Mouse (Mus musculus) gastrocnemius, postnatal 10 days (tissue): Measurements from ENCODE around the gene P2rx7. TPM values are rescaled to one million over a fixed set of nuclear protein-coding genes. Genes with fewer than 3 reads are reported as not detected.

Experiments used
- DNase-seq: peaks from one replicate; pipeline ENCODE4 v3.0.0; 2021; ENCODE audit warnings: mixed read lengths
- total RNA-seq, 2 experiments: library from RNA; stranded (reverse); gene quantifications; 2 replicates each; pipeline ENCODE4 v1.2.3; 2021

The P2rx7 gene
- total RNA-seq, 2 experiments from 2014 or later, result 4.4 to 5.9 TPM

- DNase-seq, result no peak
These were observed 49.9 kb downstream of the P2rx7 start for GRCm38 (mm10) chr5:122693431-122694207.

GRCm38 (mm10) chr5:122695516-122695915 lies 51.8 kb downstream of the P2rx7 start:
- no peak for DNase-seq

- DNase-seq, result no peak
These were observed 54.5 kb downstream of the P2rx7 start for GRCm38 (mm10) chr5:122698041-122698700.

GRCm38 (mm10) chr5:122698701-122699060 lies 55.0 kb downstream of the P2rx7 start:
- no peak for DNase-seq

GRCm38 (mm10) chr5:122700109-122700836 lies 56.6 kb downstream of the P2rx7 start:
- no peak for DNase-seq

- no peak for DNase-seq
These were observed 57.1 kb downstream of the P2rx7 start for GRCm38 (mm10) chr5:122700837-122701212.

GRCm38 (mm10) chr5:122702156-122702555 lies 58.4 kb downstream of the P2rx7 start:
- DNase-seq, result no peak

GRCm38 (mm10) chr5:122703574-122703973 lies 59.9 kb downstream of the P2rx7 start:
- DNase-seq, result no peak

GRCm38 (mm10) chr5:122704571-122704970 lies 60.9 kb downstream of the P2rx7 start:
- DNase-seq, result no peak

- DNase-seq, result no peak
These were observed 61.5 kb downstream of the P2rx7 start for GRCm38 (mm10) chr5:122705174-122705573.

- DNase-seq, result no peak
These were observed 63.2 kb downstream of the P2rx7 start for GRCm38 (mm10) chr5:122706917-122707275.

GRCm38 (mm10) chr5:122707276-122708181 lies 63.8 kb downstream of the P2rx7 start, which contains the start of gene P2rx4:
P2rx4 (plus strand) TSS chr5:122707544.
- DNase-seq, result peak; percentile 73

- DNase-seq, result no peak
These were observed 65.1 kb downstream of the P2rx7 start for GRCm38 (mm10) chr5:122708819-122709218.

GRCm38 (mm10) chr5:122715723-122716122 lies 72.0 kb downstream of the P2rx7 start:
- DNase-seq, result no peak

GRCm38 (mm10) chr5:122716793-122717192 lies 73.1 kb downstream of the P2rx7 start:
- DNase-seq, result no peak

- no peak for DNase-seq
These were observed 74.7 kb downstream of the P2rx7 start for GRCm38 (mm10) chr5:122718400-122718799.

GRCm38 (mm10) chr5:122719168-122719567 lies 75.5 kb downstream of the P2rx7 start:
- DNase-seq, result no peak

- DNase-seq, result no peak
These were observed 81.7 kb downstream of the P2rx7 start for GRCm38 (mm10) chr5:122725453-122725852.

GRCm38 (mm10) chr5:122726068-122726467 lies 82.4 kb downstream of the P2rx7 start:
- DNase-seq, result peak; percentile 50

- DNase-seq, result no peak
These were observed 82.9 kb downstream of the P2rx7 start for GRCm38 (mm10) chr5:122726595-122726994.

GRCm38 (mm10) chr5:122727096-122727495 lies 83.4 kb downstream of the P2rx7 start:
- DNase-seq, result no peak

- DNase-seq, result no peak
These were observed 87.1 kb downstream of the P2rx7 start for GRCm38 (mm10) chr5:122730776-122731175.
